Mouse (Mus musculus): ENCODE results near the gene Gm10840. TPM values are rescaled to one million over a fixed set of nuclear protein-coding genes. Genes with fewer than 3 reads are reported as not detected.

Gene Gm10840
- polyA plus RNA-seq, 1 experiment from 2014 or later = 0.78 TPM

DNA sequence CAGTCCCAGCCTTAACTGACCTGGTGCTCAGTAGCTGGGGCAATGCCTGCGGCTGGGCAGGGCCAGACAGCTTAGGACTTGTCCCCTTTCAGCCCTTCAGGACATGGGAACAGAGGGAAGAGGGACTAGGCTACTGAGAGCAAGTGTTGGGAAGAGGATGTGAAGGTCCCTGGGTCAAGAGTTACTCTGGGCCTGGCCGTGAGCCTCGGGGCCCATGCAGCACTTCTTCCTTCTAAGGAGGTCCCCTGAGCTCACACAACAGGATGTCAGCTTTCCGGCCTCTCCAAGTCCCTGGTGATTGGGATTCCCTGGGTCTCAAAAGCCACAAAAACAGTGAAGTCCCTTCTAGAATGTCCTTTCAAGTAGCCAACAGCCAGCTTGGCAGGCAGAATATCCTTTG is 2.9 kb downstream of the Gm10840 start:
- H3K4me2 ChIP-seq (replicated peaks) = no peak overlapping the region
- H3K36me3 ChIP-seq = peaks cover 53% of the 10 kb centered on the region
- WGBS = 92% methylated on average over 4 of the region's 4 CpGs
- no peak for ATAC-seq (ENCODE audit: low FRiP score, low read depth)
- no peak overlapping the region for H3K4me3 ChIP-seq
- H3K9ac ChIP-seq (replicated peaks) = no peak overlapping the region
- H3K4me1 ChIP-seq = peaks cover 23% of the 10 kb centered on the region
- no peaks in the 10 kb centered on the region for H3K27me3 ChIP-seq
- no peaks in the 10 kb centered on the region for H3K9me3 ChIP-seq
- H3K27ac ChIP-seq (replicated peaks) = no peak overlapping the region

DNA sequence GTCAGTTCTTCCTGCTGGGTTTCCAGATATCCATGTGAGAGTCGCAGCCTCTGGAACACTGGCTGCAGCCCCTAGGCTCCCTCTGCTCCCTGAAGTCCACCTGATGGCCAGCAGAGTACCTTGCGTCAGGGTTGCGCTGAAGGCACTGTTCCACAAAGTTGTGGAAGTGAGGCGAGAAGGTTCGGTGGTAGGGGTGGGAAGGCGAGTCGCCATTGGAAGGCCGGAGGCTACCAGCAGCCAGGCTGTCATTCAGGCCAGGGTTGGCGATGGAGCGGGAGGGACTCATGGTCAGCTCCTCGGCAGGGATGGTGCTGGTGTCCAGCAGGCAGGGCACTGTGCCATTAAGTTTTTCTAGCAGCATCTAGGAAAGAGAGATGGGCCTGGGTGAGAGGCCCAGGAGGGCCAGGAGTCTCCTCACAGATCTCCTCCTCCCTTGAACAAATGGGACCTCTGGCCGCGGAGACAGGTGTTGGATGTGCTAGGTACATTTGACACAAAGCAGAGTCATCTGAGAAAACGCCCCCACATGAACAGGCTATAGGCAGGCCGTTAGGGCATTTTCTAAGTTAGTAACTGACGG is 4.0 kb downstream of the Gm10840 start:
- no peak for ATAC-seq (ENCODE audit: low FRiP score, low read depth)
- Histone ChIP-seq H3K4me1 (peaks cover 14% of the 10 kb centered on the region), H3K27ac (replicated peaks) (no peak overlapping the region), H3K27me3 (no peaks in the 10 kb centered on the region), H3K9ac (replicated peaks) (no peak overlapping the region), H3K9me3 (no peaks in the 10 kb centered on the region), H3K4me2 (replicated peaks) (no peak overlapping the region), H3K36me3 (peaks cover 53% of the 10 kb centered on the region), H3K4me3 (no peak overlapping the region)
- 93% methylated on average over 16 of the region's 16 CpGs for WGBS

DNA sequence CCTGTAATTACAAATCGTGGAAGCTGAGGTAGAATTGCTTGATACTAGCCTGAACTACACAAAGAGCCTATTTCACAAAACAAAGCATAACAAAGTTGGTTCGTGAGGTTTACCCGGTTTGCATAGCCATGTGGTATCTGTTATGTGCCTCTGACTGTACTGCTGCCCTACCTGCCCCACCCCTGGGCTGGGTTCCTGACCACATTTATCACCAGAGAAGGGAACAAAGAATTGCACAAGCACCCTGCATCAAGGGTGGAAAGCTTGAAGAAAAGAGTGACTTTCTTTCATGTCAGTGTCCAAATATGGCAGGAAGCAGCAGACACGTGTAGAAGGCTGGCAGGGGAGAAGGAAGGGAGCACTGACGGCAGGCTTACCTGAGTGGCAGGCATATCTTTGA is 6.8 kb downstream of the Gm10840 start:
- Histone ChIP-seq H3K36me3 (peaks cover 68% of the 10 kb centered on the region), H3K4me2 (replicated peaks) (no peak overlapping the region), H3K4me1 (no peaks in the 10 kb centered on the region), H3K4me3 (no peak overlapping the region), H3K9ac (replicated peaks) (no peak overlapping the region), H3K27ac (replicated peaks) (no peak overlapping the region), H3K9me3 (no peaks in the 10 kb centered on the region), H3K27me3 (no peaks in the 10 kb centered on the region)
- ATAC-seq (ENCODE audit: low FRiP score, low read depth) = no peak
- WGBS = 91% methylated on average over 5 of the region's 5 CpGs

DNA sequence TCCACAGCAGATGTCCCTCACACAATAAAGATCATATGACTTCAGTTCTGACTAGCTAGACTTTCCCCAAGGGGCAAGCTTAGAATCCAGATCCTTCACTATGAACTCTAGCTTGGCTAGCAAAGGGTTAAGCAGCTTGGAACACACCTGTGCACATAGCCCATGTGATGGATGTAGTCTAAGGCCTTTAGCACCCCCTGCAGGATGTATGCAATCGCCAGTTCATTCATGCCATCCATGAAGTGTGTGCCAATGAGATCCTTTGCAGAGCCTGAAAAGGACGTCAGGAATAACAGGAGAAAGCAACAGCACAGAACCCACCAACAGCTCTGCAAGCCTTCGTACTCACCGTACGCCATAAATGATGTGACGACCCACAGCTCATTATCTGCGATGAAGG is 10.2 kb downstream of the Gm10840 start:
- no peak overlapping the region for H3K27ac ChIP-seq (replicated peaks)

DNA sequence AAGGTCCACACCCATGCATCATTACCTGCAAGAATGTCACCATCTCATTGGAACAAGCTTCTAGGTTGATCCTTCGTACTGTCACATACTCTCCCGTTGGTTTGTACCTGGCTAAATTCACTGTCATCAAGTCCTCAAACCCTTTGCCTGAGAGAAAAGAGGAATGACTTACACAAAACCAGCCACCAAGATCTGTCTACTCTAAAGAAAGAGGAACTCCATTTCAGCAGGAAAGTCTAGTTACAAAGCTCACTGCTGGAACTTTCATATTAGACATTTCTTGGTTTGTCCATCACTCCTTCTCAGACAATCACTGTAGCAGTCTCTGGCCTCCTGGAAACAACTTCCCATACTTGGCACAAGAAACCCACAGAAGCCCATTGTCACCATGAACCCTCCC is 12.6 kb downstream of the Gm10840 start:
- WGBS = 90% methylated on average over 2 of the region's 2 CpGs
- no peak overlapping the region for H3K9ac ChIP-seq (replicated peaks)

More for the DNA sequence above, 10.2 kb downstream of the Gm10840 start:
- 86% methylated on average over 7 of the region's 7 CpGs for WGBS
- H3K4me2 ChIP-seq (replicated peaks) = no peak overlapping the region
- no peaks in the 10 kb centered on the region for H3K9me3 ChIP-seq
- H3K4me3 ChIP-seq = no peak overlapping the region
- no peaks in the 10 kb centered on the region for H3K27me3 ChIP-seq
- ATAC-seq (ENCODE audit: low FRiP score, low read depth) = no peak
- peaks cover 41% of the 10 kb centered on the region for H3K36me3 ChIP-seq
- H3K9ac ChIP-seq (replicated peaks) = no peak overlapping the region
- H3K4me1 ChIP-seq = no peaks in the 10 kb centered on the region

GRCm38 (mm10) chr11:106174372-106174771 is 13.7 kb downstream of the Gm10840 start:
- WGBS = 84% methylated on average over 5 of the region's 5 CpGs
- Histone ChIP-seq H3K4me2 (replicated peaks) (no peak overlapping the region), H3K27ac (replicated peaks) (no peak overlapping the region), H3K4me1 (no peaks in the 10 kb centered on the region), H3K9ac (replicated peaks) (no peak overlapping the region), H3K36me3 (peaks cover 15% of the 10 kb centered on the region), H3K9me3 (no peaks in the 10 kb centered on the region), H3K27me3 (no peaks in the 10 kb centered on the region), H3K4me3 (no peak overlapping the region)
- ATAC-seq (ENCODE audit: low FRiP score, low read depth) = no peak

More for the DNA sequence above, 12.6 kb downstream of the Gm10840 start:
- Histone ChIP-seq H3K4me1 (no peaks in the 10 kb centered on the region), H3K4me2 (replicated peaks) (no peak overlapping the region), H3K27me3 (no peaks in the 10 kb centered on the region), H3K27ac (replicated peaks) (no peak overlapping the region), H3K4me3 (no peak overlapping the region), H3K36me3 (peaks cover 18% of the 10 kb centered on the region), H3K9me3 (no peaks in the 10 kb centered on the region)
- no peak for ATAC-seq (ENCODE audit: low FRiP score, low read depth)

- H3K4me3 ChIP-seq = no peak overlapping the region
- no peak overlapping the region for H3K27ac ChIP-seq (replicated peaks)
- H3K27me3 ChIP-seq = no peaks in the 10 kb centered on the region
- H3K36me3 ChIP-seq = peaks cover 11% of the 10 kb centered on the region
- no peak overlapping the region for H3K9ac ChIP-seq (replicated peaks)
- H3K4me2 ChIP-seq (replicated peaks) = no peak overlapping the region
- 84% methylated on average over 3 of the region's 3 CpGs for WGBS
- no peak for ATAC-seq (ENCODE audit: low FRiP score, low read depth)
- no peaks in the 10 kb centered on the region for H3K4me1 ChIP-seq
- no peaks in the 10 kb centered on the region for H3K9me3 ChIP-seq
Measured at GRCm38 (mm10) chr11:106175081-106175480, 14.4 kb downstream of the Gm10840 start.

- no peak overlapping the region for H3K4me3 ChIP-seq
- 91% methylated on average over 5 of the region's 5 CpGs for WGBS
- no peak for ATAC-seq (ENCODE audit: low FRiP score, low read depth)
- H3K9ac ChIP-seq (replicated peaks) = no peak overlapping the region
- H3K9me3 ChIP-seq = no peaks in the 10 kb centered on the region
- no peak overlapping the region for H3K4me2 ChIP-seq (replicated peaks)
- no peaks in the 10 kb centered on the region for H3K27me3 ChIP-seq
- peaks cover 4% of the 10 kb centered on the region; the same call in 1 of the 2 replicates for H3K36me3 ChIP-seq
- H3K4me1 ChIP-seq = no peaks in the 10 kb centered on the region
- H3K27ac ChIP-seq (replicated peaks) = no peak overlapping the region
Measured at GRCm38 (mm10) chr11:106176372-106176771, 15.7 kb downstream of the Gm10840 start.

DNA sequence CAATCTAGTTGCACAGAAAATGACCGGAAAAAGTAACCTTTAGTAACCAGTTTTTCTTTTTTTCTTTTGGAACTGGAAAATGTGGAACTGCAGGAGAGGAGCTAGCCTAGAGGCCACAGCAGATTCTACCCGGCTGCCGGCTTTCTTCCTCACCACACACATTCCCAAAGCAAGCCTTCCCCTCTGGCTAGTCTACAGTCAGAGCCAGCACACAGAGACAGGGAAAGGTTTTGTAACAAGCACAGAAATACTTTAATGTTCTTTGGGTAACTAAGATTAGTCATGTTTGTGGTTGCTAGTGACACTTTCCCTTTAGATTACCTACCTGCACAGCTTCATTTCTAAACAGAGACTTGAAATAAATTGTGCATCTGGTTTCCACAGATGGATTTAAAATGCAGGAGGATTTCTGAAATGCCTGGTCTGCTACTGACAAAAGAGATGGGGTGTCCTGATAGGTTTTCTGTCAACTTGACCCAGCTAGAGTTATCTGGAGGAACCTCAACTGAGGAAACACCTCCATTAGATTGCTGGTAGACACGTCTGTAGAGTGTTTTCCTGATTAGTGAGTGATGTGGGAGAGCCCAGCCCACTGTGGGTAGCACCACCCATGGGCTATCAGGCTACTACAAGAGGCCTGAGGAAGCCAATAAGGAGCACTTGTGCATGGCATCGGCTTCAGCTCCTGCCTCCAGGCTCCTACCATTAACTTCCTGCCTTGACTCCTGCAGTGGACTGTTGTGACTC is 17.6 kb downstream of the Gm10840 start:
- H3K4me1 ChIP-seq = no peaks in the 10 kb centered on the region
- no peak overlapping the region for H3K4me2 ChIP-seq (replicated peaks)
- H3K27ac ChIP-seq (replicated peaks) = no peak overlapping the region
- no peak for ATAC-seq (ENCODE audit: low FRiP score, low read depth)
- H3K9ac ChIP-seq (replicated peaks) = no peak overlapping the region
- H3K36me3 ChIP-seq = peaks cover 11% of the 10 kb centered on the region; the same call in 1 of the 2 replicates
- H3K9me3 ChIP-seq = no peaks in the 10 kb centered on the region
- WGBS = 81% methylated on average over 5 of the region's 5 CpGs
- H3K27me3 ChIP-seq = no peaks in the 10 kb centered on the region
- H3K4me3 ChIP-seq = no peak overlapping the region

DNA sequence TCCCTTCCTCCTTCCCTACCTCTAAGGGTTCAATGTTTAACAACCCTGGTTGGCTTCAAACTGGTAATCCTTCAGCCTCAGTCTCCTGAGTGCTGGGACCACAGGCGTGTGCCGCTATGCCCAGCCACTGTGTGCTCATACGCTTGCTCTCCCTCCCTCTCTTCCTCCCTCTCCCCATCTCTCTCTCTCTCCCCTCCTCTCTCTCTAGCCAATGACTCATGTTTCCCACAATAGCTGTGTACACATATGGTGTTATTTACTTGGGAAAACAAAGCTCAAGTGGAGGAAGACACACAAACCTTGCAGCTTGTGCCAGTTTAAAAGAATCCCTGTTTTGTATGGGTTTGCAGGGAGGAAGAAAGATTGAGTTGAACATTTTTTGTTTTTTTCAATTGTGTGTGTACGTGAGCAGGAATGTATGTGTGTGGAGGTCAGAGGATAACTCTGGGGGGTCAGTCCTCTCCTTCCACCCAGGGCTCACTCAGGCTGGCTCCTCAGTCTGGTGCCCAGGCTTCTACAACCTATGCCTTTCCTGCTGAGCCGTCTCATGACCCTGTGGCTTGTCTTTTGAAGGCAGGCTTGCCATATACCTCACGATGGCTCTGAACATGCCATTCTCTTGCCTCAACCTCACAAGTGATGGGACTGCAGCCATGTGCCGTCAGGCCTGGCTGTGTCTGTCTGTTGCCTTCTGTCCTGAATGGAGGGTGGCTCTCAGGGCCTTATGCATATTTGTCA is 19.2 kb downstream of the Gm10840 start:
- no peak overlapping the region for H3K4me2 ChIP-seq (replicated peaks)

GRCm38 (mm10) chr11:106180449-106180801 is 19.8 kb downstream of the Gm10840 start:
- peaks cover 17% of the 10 kb centered on the region; the same call in 1 of the 2 replicates for H3K36me3 ChIP-seq
- no peak overlapping the region for H3K4me3 ChIP-seq
- H3K9me3 ChIP-seq = no peaks in the 10 kb centered on the region
- no peak overlapping the region for H3K4me2 ChIP-seq (replicated peaks)
- no peaks in the 10 kb centered on the region for H3K27me3 ChIP-seq
- H3K4me1 ChIP-seq = no peaks in the 10 kb centered on the region
- H3K9ac ChIP-seq (replicated peaks) = no peak overlapping the region
- ATAC-seq (ENCODE audit: low FRiP score, low read depth) = no peak
- H3K27ac ChIP-seq (replicated peaks) = no peak overlapping the region
- 86% methylated on average over 2 of the region's 2 CpGs for WGBS

More for the DNA sequence above, 19.2 kb downstream of the Gm10840 start:
- Histone ChIP-seq H3K9me3 (no peaks in the 10 kb centered on the region), H3K27ac (replicated peaks) (no peak overlapping the region), H3K4me1 (no peaks in the 10 kb centered on the region), H3K27me3 (no peaks in the 10 kb centered on the region), H3K4me3 (no peak overlapping the region), H3K36me3 (peaks cover 17% of the 10 kb centered on the region; the same call in 1 of the 2 replicates), H3K9ac (replicated peaks) (no peak overlapping the region)
- no peak for ATAC-seq (ENCODE audit: low FRiP score, low read depth)
- 80% methylated on average over 7 of the region's 7 CpGs for WGBS

DNA sequence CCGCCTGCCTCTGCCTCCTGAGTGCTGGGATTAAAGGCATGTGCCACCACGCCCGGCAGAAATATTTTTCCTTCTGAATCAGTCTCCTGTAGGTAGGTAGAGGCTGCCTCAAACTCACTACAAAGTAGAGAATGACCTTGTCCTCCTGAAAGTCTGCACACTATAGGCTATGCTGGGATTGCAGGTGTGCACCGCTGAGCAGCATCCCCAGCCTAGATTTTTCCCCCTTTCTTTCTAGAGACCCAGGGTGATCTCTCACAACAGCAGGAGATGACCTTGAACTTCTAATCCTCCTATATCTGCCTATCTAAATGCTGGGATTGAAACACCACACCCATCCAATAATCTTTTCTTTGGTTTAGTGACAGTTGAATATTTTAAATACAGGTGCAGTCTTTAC is 26.7 kb downstream of the Gm10840 start:
- 89% methylated on average over 4 of the region's 4 CpGs for WGBS
- Histone ChIP-seq H3K9me3 (no peaks in the 10 kb centered on the region), H3K9ac (replicated peaks) (no peak overlapping the region), H3K36me3 (peaks cover 10% of the 10 kb centered on the region; the same call in 1 of the 2 replicates), H3K4me2 (replicated peaks) (no peak overlapping the region), H3K27ac (replicated peaks) (no peak overlapping the region), H3K4me1 (peaks cover 2% of the 10 kb centered on the region), H3K4me3 (no peak overlapping the region), H3K27me3 (no peaks in the 10 kb centered on the region)
- ATAC-seq (ENCODE audit: low FRiP score, low read depth) = no peak

All from midbrain, embryonic 12.5 days (tissue).